Mouse (Mus musculus) heart, adult 9 months (tissue): ENCODE results near the gene Efr3b.

ENCODE experiments used
- DNase-seq, 2 experiments: peaks; one replicate each; pipeline ENCODE4 v3.0.0; 2022; ENCODE audit warnings: low spot score in 2 of 2

Gene Efr3b

GRCm38 (mm10) chr12:4038061-4039041, at the start of gene Efr3b:
Gene Efr3b, minus strand, starts transcription at chr12:4038915.
- peak; percentile 80 to 81 for DNase-seq

GRCm38 (mm10) chr12:4083441-4083840, 44.7 kb upstream of the Efr3b start:
- no peak for DNase-seq

- peak; percentile 94 to 96 for DNase-seq
These were observed 43.7 kb upstream of the Efr3b start, which contains the start of gene Dnajc27 for GRCm38 (mm10) chr12:4082132-4083001. Gene Dnajc27, plus strand, starts transcription at chr12:4082583.

GRCm38 (mm10) chr12:4080311-4080710, 41.6 kb upstream of the Efr3b start:
- DNase-seq: peak; percentile 10 to 63

- DNase-seq: no peak
These were observed 39.4 kb upstream of the Efr3b start for GRCm38 (mm10) chr12:4078069-4078468.

- no peak for DNase-seq
These were observed 37.7 kb upstream of the Efr3b start for GRCm38 (mm10) chr12:4076383-4076782.

- DNase-seq: no peak
These were observed 36.7 kb upstream of the Efr3b start for GRCm38 (mm10) chr12:4075407-4075806.

- DNase-seq: no peak
These were observed 33.0 kb upstream of the Efr3b start for GRCm38 (mm10) chr12:4071671-4072070.

- DNase-seq: no peak
These were observed 29.8 kb upstream of the Efr3b start for GRCm38 (mm10) chr12:4068551-4068950.

GRCm38 (mm10) chr12:4066681-4067459, 28.2 kb upstream of the Efr3b start:
- DNase-seq: no peak

- no peak for DNase-seq
These were observed 27.2 kb upstream of the Efr3b start for GRCm38 (mm10) chr12:4065944-4066343.

- no peak for DNase-seq
These were observed 26.8 kb upstream of the Efr3b start for GRCm38 (mm10) chr12:4065498-4065897.

GRCm38 (mm10) chr12:4059683-4060082, 21.0 kb upstream of the Efr3b start:
- no peak for DNase-seq

- no peak for DNase-seq
These were observed 19.6 kb upstream of the Efr3b start for GRCm38 (mm10) chr12:4058321-4058720.

- no peak for DNase-seq
These were observed 16.1 kb upstream of the Efr3b start for GRCm38 (mm10) chr12:4054845-4055244.

GRCm38 (mm10) chr12:4053643-4054042, 14.9 kb upstream of the Efr3b start:
- DNase-seq: no peak

GRCm38 (mm10) chr12:4050861-4051425, 12.2 kb upstream of the Efr3b start:
- DNase-seq: peak in 1 of 2 experiments; percentile 8

- no peak for DNase-seq
These were observed 9.3 kb upstream of the Efr3b start for GRCm38 (mm10) chr12:4048031-4048430.

- peak in 1 of 2 experiments; percentile 13 for DNase-seq
These were observed 7.3 kb upstream of the Efr3b start for GRCm38 (mm10) chr12:4045992-4046391.

GRCm38 (mm10) chr12:4042411-4042810, 3.7 kb upstream of the Efr3b start:
- peak in 1 of 2 experiments; percentile 8 for DNase-seq

- no peak for DNase-seq
These were observed 331 bp upstream of the Efr3b start for GRCm38 (mm10) chr12:4039046-4039445.
